Mouse (Mus musculus) adipocyte (in vitro differentiated cells): ENCODE measurements at regions not wholly inside any gene's neighbourhood (a gene's known extent, or its start where the extent isn't known, plus 50 kb on each side); places are given as distances from the start of the nearest gene placed in this dataset.
"Not testable (repeated sequence)": the region's sequence is repeated elsewhere in the genome, so short reads cannot be mapped to it uniquely, and the experiment has no call there.

Source experiments
- DNase-seq: peaks from one replicate; pipeline ENCODE4 v3.0.0-alpha.2; 2016; ENCODE audit warnings: low spot score

GRCm38 (mm10) chr1:177501288-177501687 is 59.1 kb downstream of the Zbtb18 start:
- DNase-seq = no peak

GRCm38 (mm10) chr1:177503946-177504345 is 61.8 kb downstream of the Zbtb18 start:
- DNase-seq = no peak

- DNase-seq = no peak
Measured at GRCm38 (mm10) chr1:177504743-177505142, 62.6 kb downstream of the Zbtb18 start.

- DNase-seq = not testable (repeated sequence)
Measured at GRCm38 (mm10) chr1:177507398-177507797, 65.2 kb downstream of the Zbtb18 start.

GRCm38 (mm10) chr1:177509786-177510185 is 67.6 kb downstream of the Zbtb18 start:
- DNase-seq = no peak

- peak; percentile 54 for DNase-seq
Measured at GRCm38 (mm10) chr1:177512116-177512515, 70.0 kb downstream of the Zbtb18 start.

- DNase-seq = no peak
Measured at GRCm38 (mm10) chr1:177517934-177518610, 75.9 kb downstream of the Zbtb18 start.

GRCm38 (mm10) chr1:177518897-177519513 is 76.9 kb downstream of the Zbtb18 start:
- no peak for DNase-seq

GRCm38 (mm10) chr1:177521110-177521509 is 79.0 kb downstream of the Zbtb18 start:
- no peak for DNase-seq

GRCm38 (mm10) chr1:177525141-177525540 is 83.0 kb downstream of the Zbtb18 start:
- no peak for DNase-seq

GRCm38 (mm10) chr1:177531791-177532190 is 89.6 kb downstream of the Zbtb18 start:
- DNase-seq = no peak

GRCm38 (mm10) chr1:177532656-177533055 is 90.5 kb downstream of the Zbtb18 start:
- DNase-seq = no peak

GRCm38 (mm10) chr1:177533332-177533731 is 91.2 kb downstream of the Zbtb18 start:
- DNase-seq = no peak

GRCm38 (mm10) chr1:177545031-177545735 is 103.0 kb downstream of the Zbtb18 start:
- no peak for DNase-seq

- no peak for DNase-seq
Measured at GRCm38 (mm10) chr1:177547716-177548115, 105.6 kb downstream of the Zbtb18 start.

- no peak for DNase-seq
Measured at GRCm38 (mm10) chr1:177555471-177556291, 113.5 kb downstream of the Zbtb18 start.

GRCm38 (mm10) chr1:177557432-177557831 is 115.3 kb downstream of the Zbtb18 start:
- no peak for DNase-seq

GRCm38 (mm10) chr1:177557856-177558255 is 115.7 kb downstream of the Zbtb18 start:
- no peak for DNase-seq

- DNase-seq = no peak
Measured at GRCm38 (mm10) chr1:177561716-177562588, 119.8 kb downstream of the Zbtb18 start.

- DNase-seq = no peak
Measured at GRCm38 (mm10) chr1:177562589-177562912, 120.4 kb downstream of the Zbtb18 start.

GRCm38 (mm10) chr1:177565678-177566077 is 123.5 kb downstream of the Zbtb18 start:
- no peak for DNase-seq
